Mouse (Mus musculus): ENCODE results near the gene Cdv3. TPM values are rescaled to one million over a fixed set of nuclear protein-coding genes. Genes with fewer than 3 reads are reported as not detected.

Gene Cdv3
- total and polyA plus RNA-seq, 3 experiments, result 115 to 258 (median 232) TPM

- Histone ChIP-seq H3K27me3 (ENCODE audit: control insufficient read depth in 1 of 2, insufficient read depth in 2 of 2, low read length in 2 of 2) (no peaks in the 10 kb centered on the region), H3K4me1 (ENCODE audit: control insufficient read depth in 1 of 2, insufficient read depth in 2 of 2, low read length in 2 of 2) (no peaks in the 10 kb centered on the region), H3K79me2 (ENCODE audit: control insufficient read depth, insufficient read depth, low read length, poor library complexity) (no peaks in the 10 kb centered on the region), H3K9me3 (replicated peaks; ENCODE audit: insufficient read depth, low read length) (no peaks in the 10 kb centered on the region), H3K27ac (ENCODE audit: control insufficient read depth, low read depth, low read length) (no peak overlapping the region), H3K9ac (ENCODE audit: control insufficient read depth, low read depth, low read length, poor library complexity, severe bottlenecking) (no peak overlapping the region), H3K36me3 (ENCODE audit: control insufficient read depth in 1 of 2, insufficient read depth in 2 of 2, low read length in 2 of 2) (no peaks in the 10 kb centered on the region), H3K4me3 (ENCODE audit: control insufficient read depth in 1 of 2, insufficient read depth in 1 of 2, low read depth in 2 of 2, low read length in 2 of 2) (no peak overlapping the region)
- TF ChIP-seq NRF1 (IDR thresholded peaks at IDR 0.05; ENCODE audit: insufficient read depth, low read depth, low read length, poor library complexity, severe bottlenecking), result no peak
- TF ChIP-seq ZC3H11A (IDR thresholded peaks at IDR 0.05; ENCODE audit: low read depth, low read length), result no peak
- TF ChIP-seq POLR2AphosphoS5 (IDR thresholded peaks at IDR 0.05; ENCODE audit: borderline replicate concordance, low read depth, low read length), result no peak
- no peak for TF ChIP-seq POLR2A (IDR thresholded peaks at IDR 0.05; ENCODE audit: control insufficient read depth in 1 of 2, insufficient read depth in 1 of 2, low read depth in 1 of 2, low read length in 2 of 2, poor library complexity in 1 of 2)
- TF ChIP-seq ZNF384 (IDR thresholded peaks at IDR 0.05; ENCODE audit: low read depth, low read length), result no peak
- TF ChIP-seq MXI1 (IDR thresholded peaks at IDR 0.05; ENCODE audit: low read depth, low read length), result no peak
- no peak for TF ChIP-seq BHLHE40 (IDR thresholded peaks at IDR 0.05; ENCODE audit: borderline replicate concordance, low read depth, low read length)
- no peak for TF ChIP-seq SIN3A (IDR thresholded peaks at IDR 0.05; ENCODE audit: low read length)
- no peak for TF ChIP-seq CTCF (IDR thresholded peaks at IDR 0.05 in 2 of 3, conservative IDR thresholded peaks at IDR 0.05 in 1 of 3; ENCODE audit: control insufficient read depth in 1 of 3, insufficient read depth in 1 of 3, low read depth in 2 of 3, low read length in 3 of 3, poor library complexity in 1 of 3, severe bottlenecking in 1 of 3)
- TF ChIP-seq KAT2A (conservative IDR thresholded peaks at IDR 0.05; ENCODE audit: low read depth, low read length), result no peak
- TF ChIP-seq ELF1 (IDR thresholded peaks at IDR 0.05; ENCODE audit: low read depth, low read length), result no peak
- no peak for TF ChIP-seq UBTF (IDR thresholded peaks at IDR 0.05; ENCODE audit: borderline replicate concordance, insufficient read depth, low read depth, low read length)
- TF ChIP-seq CHD1 (IDR thresholded peaks at IDR 0.05; ENCODE audit: low read depth, low read length), result no peak
- no peak for TF ChIP-seq MYB (IDR thresholded peaks at IDR 0.05; ENCODE audit: low read depth, low read length)
- no peak for DNase-seq (ENCODE audit: low read depth, low spot score)
Measured at GRCm38 (mm10) chr9:103379199-103379598, 13.6 kb upstream of the Cdv3 start.

DNA sequence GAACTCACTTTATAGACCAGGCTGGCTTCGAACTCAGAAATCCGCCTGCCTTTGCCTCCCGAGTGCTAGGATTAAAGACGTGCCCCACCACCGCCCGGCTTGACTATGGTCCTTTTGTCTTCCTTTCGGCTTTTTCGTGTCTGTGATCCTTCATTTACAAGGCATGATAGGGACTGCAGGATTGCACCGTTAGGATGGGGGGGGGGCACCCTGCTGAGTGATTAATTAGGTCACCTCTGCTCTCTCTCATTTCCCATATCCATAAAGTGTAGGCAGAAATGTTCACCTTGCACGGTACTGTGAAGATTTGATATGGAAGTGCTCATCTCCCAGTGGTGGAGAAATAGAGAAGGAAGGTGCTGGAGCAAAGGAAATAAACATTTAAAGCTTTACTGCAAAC is 13.0 kb upstream of the Cdv3 start:
- H3K27me3 ChIP-seq (ENCODE audit: control insufficient read depth in 1 of 2, insufficient read depth in 2 of 2, low read length in 2 of 2), result no peaks in the 10 kb centered on the region
- no peaks in the 10 kb centered on the region for H3K9me3 ChIP-seq (replicated peaks; ENCODE audit: insufficient read depth, low read length)
- no peaks in the 10 kb centered on the region for H3K79me2 ChIP-seq (ENCODE audit: control insufficient read depth, insufficient read depth, low read length, poor library complexity)
- no peak overlapping the region for H3K9ac ChIP-seq (ENCODE audit: control insufficient read depth, low read depth, low read length, poor library complexity, severe bottlenecking)
- H3K4me3 ChIP-seq (ENCODE audit: control insufficient read depth in 1 of 2, insufficient read depth in 1 of 2, low read depth in 2 of 2, low read length in 2 of 2), result no peak overlapping the region
- H3K27ac ChIP-seq (ENCODE audit: control insufficient read depth, low read depth, low read length), result no peak overlapping the region
- no peak for DNase-seq (ENCODE audit: low read depth, low spot score)
- H3K4me1 ChIP-seq (ENCODE audit: control insufficient read depth in 1 of 2, insufficient read depth in 2 of 2, low read length in 2 of 2), result no peaks in the 10 kb centered on the region
- no peak for TF ChIP-seq CHD2 (IDR thresholded peaks at IDR 0.05; ENCODE audit: low read length)
- no peaks in the 10 kb centered on the region for H3K36me3 ChIP-seq (ENCODE audit: control insufficient read depth in 1 of 2, insufficient read depth in 2 of 2, low read length in 2 of 2)

Measured in MEL (cell line).